9 mouse cellular contexts compared by ENCODE assay signal in the genomic region with DNA sequence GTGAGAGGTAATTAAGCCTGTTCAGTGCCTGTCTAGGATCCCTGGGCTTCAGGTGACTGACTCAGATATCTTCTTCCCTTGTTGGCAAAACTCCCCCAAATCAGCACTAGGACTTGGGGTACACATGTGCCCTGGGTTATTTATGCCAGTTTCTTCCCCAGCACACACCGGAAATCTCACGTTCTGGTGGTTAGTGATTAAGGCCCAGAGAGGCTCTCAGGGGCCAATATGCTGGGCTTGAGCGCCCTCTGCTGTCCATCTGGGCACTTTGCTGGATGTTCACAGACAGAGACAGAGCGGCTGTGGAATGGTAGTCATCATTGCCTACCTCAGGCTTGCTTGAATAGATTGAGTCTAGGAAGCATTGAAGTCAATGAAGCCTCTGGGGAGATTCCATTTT. TPM values are rescaled to one million over a fixed set of nuclear protein-coding genes. Genes with fewer than 3 reads are reported as not detected.
DNase-seq lines count a peak whose midpoint lies in the region; ATAC-seq and TF ChIP-seq lines count a peak whose summit lies in the region.
"Had no signal": no experiment of that assay in that cellular context is flagged by ENCODE, and none has a peak within 500 bp of the region (broad histone marks: within the 10 kb centered on the region; RNA-seq: fewer than 3 reads in every experiment).

No protein-coding gene starts in this region.

- no peaks in the 10 kb centered on the region for H3K4me1 ChIP-seq in G1E (ENCODE audit: insufficient read depth, low read depth, low read length)
- peaks cover 12% of the 10 kb centered on the region for H3K4me1 ChIP-seq in forebrain, embryonic 13.5 days
- H3K4me1 ChIP-seq in hindbrain, embryonic 11.5 days (replicated peaks; ENCODE audit: control insufficient read depth, insufficient read depth, low read length) = peaks cover 3% of the 10 kb centered on the region; the same call in 1 of the 2 replicates
- peaks cover 22% of the 10 kb centered on the region for H3K4me1 ChIP-seq in lung, embryonic 16.5 days (replicated peaks; ENCODE audit: control insufficient read depth, insufficient read depth, low read length)

- H3K4me3 ChIP-seq in G1E (ENCODE audit: low read depth, low read length) = no peak overlapping the region
- no peak overlapping the region for H3K4me3 ChIP-seq in forebrain, embryonic 13.5 days
- no peak overlapping the region for H3K4me3 ChIP-seq in hindbrain, embryonic 11.5 days (ENCODE audit: low read depth, low read length)
- H3K4me3 ChIP-seq in lung, embryonic 16.5 days (ENCODE audit: low read length) = no peak overlapping the region
- H3K4me3 ChIP-seq: limb, embryonic 12.5 days had no signal

- no peaks in the 10 kb centered on the region for H3K9me3 ChIP-seq in G1E (replicated peaks)
- no peaks in the 10 kb centered on the region for H3K9me3 ChIP-seq in forebrain, embryonic 13.5 days (replicated peaks)
- no peaks in the 10 kb centered on the region for H3K9me3 ChIP-seq in hindbrain, embryonic 11.5 days (ENCODE audit: control insufficient read depth, low read length)
- H3K9me3 ChIP-seq in lung, embryonic 16.5 days (ENCODE audit: control insufficient read depth, low read length) = no peaks in the 10 kb centered on the region
- H3K9me3 ChIP-seq: limb, embryonic 12.5 days had no signal

- no peak overlapping the region for H3K4me2 ChIP-seq in forebrain, embryonic 13.5 days
- no peak overlapping the region for H3K4me2 ChIP-seq in hindbrain, embryonic 11.5 days (replicated peaks; ENCODE audit: low read depth, low read length)
- H3K4me2 ChIP-seq in lung, embryonic 16.5 days (ENCODE audit: low read depth, low read length) = no peak overlapping the region
- H3K4me2 ChIP-seq: limb, embryonic 12.5 days had no signal

- no peak overlapping the region for H3K27ac ChIP-seq in forebrain, embryonic 13.5 days
- no peak overlapping the region for H3K27ac ChIP-seq in hindbrain, embryonic 11.5 days (ENCODE audit: low read depth, low read length)
- peak overlapping the region; percentile 12; the same call in 1 of the 2 replicates for H3K27ac ChIP-seq in lung, embryonic 16.5 days (ENCODE audit: low read length)

- TF ChIP-seq CTCF in G1E (IDR thresholded peaks at IDR 0.05; ENCODE audit: low read depth, low read length) = peak; percentile 65

- peaks cover 4% of the 10 kb centered on the region; the same call in 1 of the 2 replicates for H3K27me3 ChIP-seq in G1E (ENCODE audit: insufficient read depth, low read length)
- no peaks in the 10 kb centered on the region for H3K27me3 ChIP-seq in forebrain, embryonic 13.5 days
- H3K27me3 ChIP-seq in hindbrain, embryonic 11.5 days (ENCODE audit: control insufficient read depth, insufficient read depth, low read length) = no peaks in the 10 kb centered on the region
- H3K27me3 ChIP-seq in lung, embryonic 16.5 days (ENCODE audit: control insufficient read depth, insufficient read depth, low read depth, low read length) = no peaks in the 10 kb centered on the region
- H3K27me3 ChIP-seq: limb, embryonic 12.5 days had no signal

- H3K9ac ChIP-seq in forebrain, embryonic 13.5 days = no peak overlapping the region
- H3K9ac ChIP-seq in hindbrain, embryonic 11.5 days (ENCODE audit: low read depth, low read length) = no peak overlapping the region
- no peak overlapping the region for H3K9ac ChIP-seq in lung, embryonic 16.5 days (ENCODE audit: low read length)
- H3K9ac ChIP-seq: limb, embryonic 12.5 days had no signal

- peak; percentile 55 for DNase-seq in G1E (ENCODE audit: low spot score)
- DNase-seq in c-Kit-positive CD71-positive TER-119-negative erythroid progenitor cells, embryonic 14.5 days (ENCODE audit: low read depth) = peak; percentile 51
- peak; percentile 90 for DNase-seq in hindbrain, embryonic 11.5 days (ENCODE audit: low spot score)
- peak; percentile 63 to 89 for DNase-seq in layer of hippocampus, adult 8-10 months (ENCODE audit: low spot score in 2 of 2)
- peak; percentile 95 for DNase-seq in retina, embryonic 14.5 days (ENCODE audit: low spot score)
- peak; percentile 62 for DNase-seq in urinary bladder, adult 2 months (ENCODE audit: low spot score)

- 4% methylated on average over 4 of the region's 4 CpGs for WGBS in forebrain, embryonic 13.5 days
- WGBS in hindbrain, embryonic 11.5 days = 4% methylated on average over 4 of the region's 4 CpGs
- WGBS in lung, embryonic 16.5 days = 3% methylated on average over 4 of the region's 4 CpGs

- ATAC-seq in G1E (ENCODE audit: extremely low read depth, insufficient number of reproducible peaks, low FRiP score, poor library complexity, severe bottlenecking) = no peak
- ATAC-seq in forebrain, embryonic 13.5 days = peak; percentile 79
- ATAC-seq in hindbrain, embryonic 11.5 days (ENCODE audit: low FRiP score) = peak; percentile 69
- peak; percentile 29; the same call in 1 of the 2 replicates for ATAC-seq in lung, embryonic 16.5 days (ENCODE audit: low read depth)

- H3K36me3 ChIP-seq in G1E (replicated peaks) = no peaks in the 10 kb centered on the region
- no peaks in the 10 kb centered on the region for H3K36me3 ChIP-seq in forebrain, embryonic 13.5 days (ENCODE audit: poor library complexity, severe bottlenecking)
- H3K36me3 ChIP-seq in hindbrain, embryonic 11.5 days (ENCODE audit: control insufficient read depth, insufficient read depth, low read length) = no peaks in the 10 kb centered on the region
- no peaks in the 10 kb centered on the region for H3K36me3 ChIP-seq in lung, embryonic 16.5 days (ENCODE audit: control insufficient read depth, insufficient read depth, low read length)
- H3K36me3 ChIP-seq: limb, embryonic 12.5 days had no signal

RNA-seq across cellular contexts. Expression of gene Col6a1, which starts 9.0 kb away (rescaled TPM):
- total RNA-seq in G1E (2014; fragmentation: Nextera tagmentation) (not detected in 2 replicates), G1E (2017) (0.05 TPM in 1 of 2 replicates, not detected in the other)
- not detected in 2 replicates for polyA plus RNA-seq in G1E (2012)
- 4.4 and 5.9 TPM in 2 replicates for polyA plus RNA-seq in forebrain, embryonic 13.5 days (2015; fragmentation: Nextera tagmentation; extraction: Ambion mirVana)
- 15.7 and 16.7 TPM in 2 replicates for polyA plus RNA-seq in hindbrain, embryonic 11.5 days (2014; fragmentation: Nextera tagmentation; extraction: Ambion mirVana)
- 10 to 100 TPM; 31.2 to 46.8 (median 38.5) TPM for total RNA-seq in layer of hippocampus, adult 8-10 months (2022)
- 329 and 333 TPM in 2 replicates for polyA plus RNA-seq in lung, embryonic 16.5 days (2015; fragmentation: Nextera tagmentation; extraction: Ambion mirVana)
- 412 and 521 TPM in 2 replicates for polyA plus RNA-seq in urinary bladder, adult 2 months (2012; rRNA removed)

Comparison
In these comparisons a context has a peak if more than half of its experiments do, and no peak if none do; other contexts are left out.
1. RNA of gene Col6a1, which starts 9.0 kb away (polyA plus RNA-seq): 412 to 521 TPM in urinary bladder, adult 2 months and 329 to 333 TPM in lung, embryonic 16.5 days; 15.7 to 16.7 TPM in hindbrain, embryonic 11.5 days, 4.4 to 5.9 TPM in forebrain, embryonic 13.5 days and not detected in G1E; every median in the first group is over 10 times any median in the second.
2. Peak in every context shown above with its lines, with median percentiles within 50 percentile points of each other: DNase-seq.